Mouse (Mus musculus): ENCODE measurements around the gene Arhgap27.
"Not testable (repeated sequence)": the region's sequence is repeated elsewhere in the genome, so short reads cannot be mapped to it uniquely, and the experiment has no call there.

Arhgap27 gene

DNA sequence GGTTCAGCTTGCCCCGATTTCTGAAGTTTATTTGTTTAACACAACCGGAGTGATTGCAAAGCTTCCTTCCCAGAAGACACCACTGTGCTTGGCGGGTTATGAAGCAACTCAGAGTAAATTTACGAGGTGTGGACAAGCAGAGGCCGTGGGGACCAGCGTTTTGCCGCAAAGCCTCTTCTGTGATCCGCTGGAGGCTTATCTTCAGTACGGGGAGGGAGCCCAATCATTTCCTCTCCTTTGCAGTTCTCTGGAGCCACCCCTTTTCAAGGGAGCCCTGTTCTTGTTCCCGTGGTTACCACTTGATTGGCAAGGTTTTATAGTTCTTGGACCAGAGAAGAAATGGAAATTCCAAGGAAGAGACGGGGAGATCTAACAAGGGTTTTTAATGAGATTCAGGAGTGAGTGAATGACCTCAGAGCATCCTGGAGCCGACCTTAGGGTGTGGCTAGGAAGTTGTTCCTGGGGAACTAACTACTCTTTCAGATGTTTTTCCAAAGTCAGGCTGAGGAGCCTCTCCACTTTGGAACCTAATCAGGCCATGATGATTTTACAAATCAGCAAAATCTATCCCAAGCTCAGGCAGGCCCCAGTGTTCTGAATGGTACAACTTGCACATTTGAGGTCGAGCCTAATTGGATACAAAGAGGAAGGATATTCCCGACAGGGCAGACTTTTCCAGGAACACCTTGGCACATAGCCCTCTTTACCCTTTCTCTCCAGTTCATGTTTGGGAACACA is 71.2 kb downstream of the Arhgap27 start:
- no peak for DNase-seq

DNA sequence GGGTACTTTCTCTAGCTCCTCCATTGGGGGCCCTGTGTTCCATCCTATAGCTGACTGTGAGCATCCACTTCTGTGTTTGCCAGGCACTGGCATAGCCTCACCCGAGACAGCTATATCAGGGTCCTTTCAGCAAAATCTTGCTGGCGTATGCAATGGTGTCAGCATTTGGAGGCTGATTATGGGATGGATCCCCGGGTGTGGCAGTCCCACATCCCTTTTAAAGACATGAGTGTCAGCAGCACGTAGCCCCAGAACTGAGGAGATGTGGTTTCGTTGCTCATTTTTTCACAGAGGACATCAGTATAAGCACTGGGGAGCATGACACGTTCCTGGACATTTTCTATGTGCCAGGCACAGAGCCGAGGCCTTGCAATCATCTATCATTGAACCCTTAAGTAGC is 72.7 kb downstream of the Arhgap27 start:
- not testable (repeated sequence) for DNase-seq

DNA sequence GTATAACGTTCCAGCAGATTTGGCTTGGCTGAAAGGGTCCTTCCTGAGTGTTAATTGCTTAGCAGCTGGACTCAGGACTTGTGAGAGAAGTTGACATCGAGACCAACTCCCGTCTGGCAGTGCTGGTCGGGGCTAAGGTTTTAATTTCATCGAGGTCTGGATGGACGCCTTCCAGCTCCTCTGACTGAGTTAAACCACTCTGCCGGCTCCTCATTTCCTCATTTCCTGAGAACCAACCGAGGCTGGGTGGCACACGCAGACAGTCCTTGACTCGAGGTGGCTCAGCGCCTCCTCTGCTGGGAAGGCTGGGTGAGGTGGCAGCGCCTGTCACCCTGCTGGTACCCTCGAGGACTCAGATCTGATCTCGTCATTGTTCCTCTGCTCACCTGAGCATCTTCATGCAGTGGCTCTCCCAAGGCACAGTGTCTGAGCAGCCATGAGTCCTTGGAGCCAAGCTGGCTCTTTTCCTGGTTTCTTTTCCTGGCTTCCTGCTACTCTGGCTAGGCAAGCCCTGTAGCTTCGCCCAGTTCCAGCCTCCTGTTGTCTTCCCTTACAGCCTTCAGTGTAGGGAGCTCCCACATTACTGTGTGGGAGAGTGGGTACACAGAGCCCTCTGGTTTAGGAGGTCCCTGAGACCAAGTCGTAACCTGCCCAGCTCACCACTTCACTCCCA is 75.1 kb downstream of the Arhgap27 start:
- DNase-seq, result no peak

DNA sequence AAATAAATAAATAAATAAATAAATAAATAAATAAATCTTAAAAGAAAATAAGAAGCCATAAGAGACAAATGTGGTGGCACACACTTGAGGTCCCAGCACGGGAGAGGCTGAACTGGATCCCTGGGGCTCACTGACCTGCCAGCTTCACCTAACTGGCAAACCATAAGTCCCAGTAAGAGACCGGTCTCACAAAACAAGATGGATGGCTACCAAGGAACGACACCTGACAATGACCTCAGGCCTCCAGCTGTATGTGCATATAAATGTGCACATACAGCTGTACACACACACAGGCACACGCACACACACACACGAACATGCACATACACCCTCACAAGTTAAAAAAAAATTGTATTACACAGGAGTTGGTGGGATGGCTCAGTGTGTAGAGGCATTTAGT is 76.6 kb downstream of the Arhgap27 start:
- no peak for DNase-seq

DNA sequence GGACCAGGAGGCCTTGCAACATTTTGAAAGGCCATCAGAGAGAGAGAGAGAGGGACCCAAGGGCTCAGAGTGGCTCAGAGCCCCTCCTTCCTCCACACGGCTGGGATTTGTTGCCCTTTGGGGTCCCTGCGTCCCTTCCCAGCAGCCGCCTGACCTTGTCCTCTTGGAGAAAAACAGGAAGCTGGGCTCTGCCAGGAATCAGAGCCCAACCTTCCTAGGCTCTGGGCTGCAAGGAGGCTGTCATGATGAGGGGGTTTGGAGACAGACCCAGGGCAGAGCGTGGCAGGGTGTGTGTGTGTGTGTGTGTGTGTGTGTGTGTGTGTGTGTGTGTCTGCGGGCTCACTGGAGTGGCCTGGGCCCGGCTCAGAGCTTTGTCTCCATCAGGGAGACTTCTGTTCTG is 77.5 kb downstream of the Arhgap27 start:
- DNase-seq, result no peak

DNA sequence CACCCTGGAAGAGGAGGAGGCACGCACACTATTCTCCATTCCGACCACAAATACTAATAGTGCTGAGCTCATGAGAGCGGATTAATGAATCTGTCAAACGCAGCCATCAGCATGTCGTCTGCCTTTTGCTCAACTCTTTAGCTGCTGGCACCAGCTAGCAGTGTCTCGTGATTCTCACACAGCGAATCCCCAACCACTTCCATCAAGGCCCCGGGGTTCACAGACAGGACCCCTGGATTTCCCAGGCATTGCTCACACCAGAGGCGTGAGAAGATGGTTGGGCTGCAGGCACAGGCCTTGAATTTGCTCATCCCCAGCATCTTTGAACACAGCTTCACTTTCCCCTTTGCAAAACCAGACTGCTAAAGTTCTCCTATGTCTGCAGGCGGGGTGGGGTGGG is 78.2 kb downstream of the Arhgap27 start:
- DNase-seq, result no peak

DNA sequence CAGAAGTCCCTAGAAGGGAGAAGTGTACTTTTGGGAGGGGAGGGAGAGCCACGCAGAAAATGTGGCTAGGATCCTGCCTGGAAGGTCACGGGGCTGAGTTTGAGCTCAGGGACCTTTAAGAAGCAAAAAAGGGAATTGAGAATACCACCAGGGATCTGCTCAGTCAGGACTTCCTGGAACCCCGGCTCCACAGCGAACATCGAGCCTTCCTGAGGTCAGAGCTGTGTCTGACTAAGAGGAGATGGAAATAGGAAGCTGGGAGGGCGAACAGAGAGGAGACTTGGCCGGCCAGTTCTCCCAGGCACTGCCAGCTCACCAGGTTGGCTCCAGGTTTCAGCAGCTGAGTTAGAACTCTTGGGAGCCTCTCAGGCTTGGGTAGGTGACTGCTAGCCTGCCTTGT is 81.7 kb downstream of the Arhgap27 start:
- DNase-seq, result no peak

Measured in spleen, adult 18-20 months (tissue).